Mouse (Mus musculus): ENCODE measurements around the gene Arsj.

Gene Arsj

DNA sequence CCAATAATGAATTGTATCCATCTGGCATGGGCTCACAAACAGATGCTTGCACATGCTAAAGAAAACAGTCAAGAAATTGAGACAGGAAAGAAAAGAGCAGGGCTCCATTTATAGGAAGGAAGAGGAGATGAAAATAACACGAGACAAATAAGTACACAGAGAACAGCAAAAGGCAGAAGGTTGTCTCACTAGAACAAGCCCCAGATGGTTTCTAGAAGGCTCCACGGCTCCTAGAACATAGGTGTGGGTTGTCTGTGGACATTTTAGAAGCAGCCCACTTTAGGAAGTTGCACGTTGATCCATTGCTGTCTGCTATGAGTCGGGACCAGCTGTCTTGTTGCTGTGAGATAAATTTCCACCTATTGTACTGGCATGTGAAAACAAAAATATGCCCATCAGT is 37.2 kb downstream of the Arsj start:
- no peak for DNase-seq (ENCODE audit: low spot score)

GRCm38 (mm10) chr3:126402836-126403235 is 39.4 kb downstream of the Arsj start:
- DNase-seq (ENCODE audit: low spot score): peak; percentile 83

- no peak for DNase-seq (ENCODE audit: low spot score)
Measured at GRCm38 (mm10) chr3:126404199-126404598, 40.7 kb downstream of the Arsj start.

DNA sequence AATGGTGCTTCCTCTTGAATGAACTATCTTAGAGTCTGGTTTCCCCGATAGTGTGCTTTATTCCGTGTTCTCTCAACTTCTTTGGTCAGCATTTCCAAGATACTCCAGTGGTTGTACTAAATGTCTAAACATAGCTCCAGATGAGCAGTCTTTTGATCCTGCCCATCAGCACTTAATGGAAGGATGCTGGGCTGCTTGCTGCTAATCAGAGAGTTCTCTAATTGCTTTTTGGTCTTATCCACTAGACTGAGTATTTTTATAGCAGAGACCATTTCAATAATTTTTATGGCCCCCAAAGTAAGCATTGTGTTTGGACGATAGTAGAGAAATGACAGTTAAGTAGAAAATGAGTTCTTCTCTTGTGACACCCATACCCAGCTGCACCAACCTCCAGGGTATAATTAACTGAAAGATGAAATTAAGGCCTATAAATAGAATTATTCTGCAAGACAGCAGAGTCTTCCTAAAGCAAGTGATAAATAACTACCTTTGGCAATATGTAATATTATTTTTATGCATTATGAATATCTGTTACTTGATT is 67.1 kb downstream of the Arsj start:
- no peak for DNase-seq (ENCODE audit: low spot score)

- no peak for DNase-seq (ENCODE audit: low spot score)
Measured at GRCm38 (mm10) chr3:126439331-126439730, 75.8 kb downstream of the Arsj start.

- no peak for DNase-seq (ENCODE audit: low spot score)
Measured at GRCm38 (mm10) chr3:126449058-126449457, 85.6 kb downstream of the Arsj start.

- no peak for DNase-seq (ENCODE audit: low spot score)
Measured at GRCm38 (mm10) chr3:126449515-126449914, 86.0 kb downstream of the Arsj start.

DNA sequence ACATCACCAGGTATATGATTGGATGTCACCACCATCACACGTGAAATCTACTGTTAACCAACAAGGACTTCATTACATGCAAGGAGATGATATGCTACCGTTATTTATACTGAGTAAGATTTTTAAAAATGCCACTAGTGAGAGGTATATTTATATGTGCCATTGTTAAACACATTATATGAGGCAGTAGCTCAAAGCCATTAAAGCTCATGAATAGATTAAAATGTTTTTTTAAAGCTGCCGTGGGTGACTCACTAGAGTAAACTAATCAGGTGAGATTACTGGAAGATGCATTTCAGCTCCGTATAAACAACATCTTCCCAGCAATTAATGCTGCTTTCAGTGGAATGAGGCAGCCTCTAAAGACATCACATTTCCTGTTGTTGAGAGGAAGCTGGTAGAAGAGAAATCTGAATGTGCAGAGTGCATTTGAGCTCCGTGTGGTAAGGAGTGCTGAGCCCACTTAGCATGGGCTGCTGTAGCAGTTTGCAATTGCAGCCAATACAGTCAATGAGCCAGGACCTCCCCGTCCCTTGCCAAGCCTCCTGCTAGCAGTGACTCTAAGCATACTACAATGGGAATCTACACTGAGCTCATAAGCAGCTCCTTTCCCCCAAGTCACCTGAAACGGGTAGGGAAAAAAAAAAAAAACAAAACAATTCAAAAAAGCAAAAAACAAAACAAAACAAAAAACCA is 92.5 kb downstream of the Arsj start:
- no peak for DNase-seq (ENCODE audit: low spot score)

DNA sequence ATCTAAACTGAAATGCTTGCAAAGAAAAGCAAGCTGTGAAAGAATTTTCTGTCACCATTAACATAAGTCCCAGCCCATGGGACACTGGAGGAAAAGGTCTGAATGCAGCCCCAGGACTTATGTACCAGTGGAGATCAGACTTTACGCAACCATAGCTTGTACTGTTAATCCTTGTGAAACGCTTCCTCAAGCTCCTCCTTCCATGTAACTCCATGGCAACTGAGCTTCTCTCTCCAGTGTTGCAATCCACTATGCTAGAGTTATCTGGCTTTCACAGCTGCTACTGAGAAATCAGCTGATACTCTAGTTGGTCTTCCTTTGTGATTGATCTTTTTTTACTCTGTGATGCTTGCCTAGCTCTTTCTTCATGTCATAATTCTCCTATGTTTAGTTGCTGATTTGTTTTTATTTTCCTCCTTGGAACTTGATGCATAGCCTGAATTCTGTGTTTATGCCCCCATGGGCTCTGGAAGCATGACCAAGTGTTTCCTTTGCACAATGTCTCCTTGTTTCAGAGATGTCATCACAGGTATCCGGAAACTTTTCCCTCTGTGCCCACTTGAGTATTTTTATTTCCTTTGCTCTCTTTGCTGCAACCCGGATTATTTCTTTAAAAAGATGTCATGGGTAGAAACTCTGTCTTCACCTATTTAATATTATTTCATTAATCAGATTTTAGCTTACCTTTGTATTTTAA is 99.8 kb downstream of the Arsj start:
- DNase-seq (ENCODE audit: low spot score): no peak

GRCm38 (mm10) chr3:126464262-126464661 is 100.8 kb downstream of the Arsj start:
- DNase-seq (ENCODE audit: low spot score): no peak

Measured in layer of hippocampus, adult 9-10 months (tissue).